Mouse (Mus musculus) liver (tissue): ENCODE measurements at regions not wholly inside any gene's neighbourhood (a gene's known extent, or its start where the extent isn't known, plus 50 kb on each side); places are given as distances from the start of the nearest gene placed in this dataset.
"Not testable (repeated sequence)": the region's sequence is repeated elsewhere in the genome, so short reads cannot be mapped to it uniquely, and the experiment has no call there.

Experiments used
- DNase-seq: peaks from one replicate; pipeline ENCODE4 v3.0.0-alpha.2; 2020; ENCODE audit warnings: mixed read lengths

DNA sequence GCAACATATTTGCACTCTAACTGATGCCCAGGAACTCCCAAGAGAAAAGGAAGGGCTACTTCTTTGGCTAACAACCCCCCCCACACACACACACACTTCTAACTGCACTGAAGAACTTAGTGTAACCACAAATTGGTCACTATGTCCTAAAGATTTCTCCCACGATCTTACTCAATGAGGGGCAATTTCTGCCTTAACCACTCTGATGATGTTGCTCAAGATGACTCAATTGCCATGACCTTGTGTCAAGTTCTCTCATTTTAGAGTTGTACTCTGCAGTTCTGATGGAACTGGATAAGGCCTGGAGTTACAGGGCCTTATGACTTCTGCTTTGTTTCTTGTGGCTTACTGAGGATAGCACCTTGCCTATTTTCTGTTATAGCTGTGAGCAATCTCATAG is 81.7 kb downstream of the Sem1 start:
- DNase-seq: no peak

DNA sequence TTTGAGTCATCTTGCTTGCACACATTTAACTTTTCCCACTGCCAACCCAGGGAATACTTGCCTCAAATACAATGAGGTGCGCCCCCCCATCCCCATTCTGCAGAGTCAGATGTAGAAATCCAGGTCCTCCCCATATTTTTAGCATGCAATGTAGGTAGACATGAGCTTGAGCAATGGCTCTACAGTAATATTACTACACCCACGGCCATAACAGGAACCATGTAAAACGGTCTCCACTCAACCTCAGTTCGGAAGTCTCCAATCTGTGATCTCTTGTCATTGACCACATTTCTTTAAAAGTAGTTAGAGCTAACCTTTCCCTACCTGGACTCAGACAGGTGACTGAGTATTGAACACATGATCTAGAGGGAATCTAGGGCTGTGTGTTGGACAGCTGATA is 82.1 kb downstream of the Sem1 start:
- no peak for DNase-seq

DNA sequence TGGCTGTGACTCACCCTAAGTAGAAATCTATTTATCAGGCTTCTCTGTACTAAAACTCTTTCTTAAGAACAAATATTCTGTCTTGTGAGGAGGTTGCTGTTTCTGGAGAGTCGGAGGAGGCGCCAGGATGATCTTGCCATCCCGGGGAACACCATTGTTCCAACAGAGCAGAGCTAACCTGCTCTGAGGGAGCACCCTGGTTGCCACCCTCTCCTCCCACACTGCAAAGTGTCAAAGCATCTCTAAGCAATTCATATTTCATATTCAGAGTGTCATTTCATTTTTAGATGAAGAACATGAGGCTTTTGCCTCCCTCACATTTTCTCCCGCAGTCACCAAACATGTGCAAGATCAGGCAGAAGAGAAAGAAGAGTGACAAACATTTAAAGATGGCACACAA is 90.3 kb downstream of the Sem1 start:
- no peak for DNase-seq

DNA sequence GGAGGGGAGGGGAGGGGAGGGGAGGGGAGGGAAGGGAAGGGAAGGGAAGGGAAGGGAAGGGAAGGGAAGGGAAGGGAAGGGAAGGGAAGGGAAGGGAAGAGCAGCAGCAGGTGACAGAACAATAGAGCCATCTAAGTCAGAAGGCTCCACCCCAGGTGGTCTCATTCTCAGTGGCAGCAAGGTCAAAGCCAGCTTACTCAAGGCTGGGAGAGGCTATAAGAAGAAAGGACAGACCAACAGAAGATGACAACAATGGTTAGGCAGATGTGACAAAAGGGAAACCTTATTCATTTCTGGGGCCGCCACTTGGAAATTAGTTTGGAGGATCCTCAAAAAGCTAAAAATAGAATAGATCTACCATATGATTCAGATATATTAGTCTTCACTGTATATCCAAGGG is 96.9 kb downstream of the Sem1 start:
- not testable (repeated sequence) for DNase-seq

DNA sequence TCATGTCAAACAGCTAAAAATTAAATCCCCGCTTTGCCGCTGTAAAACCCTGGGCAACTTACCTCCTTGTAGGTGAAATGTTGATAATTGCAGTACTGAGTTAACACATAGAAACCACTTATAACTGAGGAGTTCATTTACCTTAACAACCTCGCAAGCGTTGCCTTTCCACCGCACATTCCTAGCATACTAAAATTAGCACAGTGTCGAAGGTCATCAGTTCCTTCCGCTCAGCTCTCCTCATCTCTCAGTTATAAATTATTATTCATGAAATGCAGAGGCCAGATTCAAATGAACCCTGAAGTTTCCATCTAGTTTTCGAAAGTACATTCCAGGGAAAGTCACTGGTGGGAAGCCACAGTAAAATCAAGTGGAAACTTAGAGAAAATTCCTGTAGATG is 108.1 kb downstream of the Sem1 start:
- DNase-seq: no peak

DNA sequence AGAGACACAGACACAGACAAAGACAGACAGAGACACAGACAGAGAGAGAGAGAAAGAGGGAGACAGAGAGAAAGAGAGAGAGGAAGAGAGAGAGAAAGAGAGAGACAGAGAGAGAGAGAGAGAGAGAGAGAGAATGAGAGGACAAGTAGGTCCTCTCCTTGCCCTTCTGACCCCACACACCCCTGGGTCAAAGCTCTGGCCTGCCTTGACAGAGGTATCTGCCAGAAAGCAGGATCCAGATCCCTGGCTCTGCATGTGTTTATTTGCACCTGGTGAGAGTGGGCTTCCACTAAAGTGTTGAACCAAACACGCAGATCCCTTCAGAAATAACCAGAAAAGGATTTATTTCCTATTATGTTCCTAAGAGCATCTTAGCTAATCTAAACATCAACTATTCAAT is 110.9 kb downstream of the Sem1 start:
- DNase-seq: no peak

DNA sequence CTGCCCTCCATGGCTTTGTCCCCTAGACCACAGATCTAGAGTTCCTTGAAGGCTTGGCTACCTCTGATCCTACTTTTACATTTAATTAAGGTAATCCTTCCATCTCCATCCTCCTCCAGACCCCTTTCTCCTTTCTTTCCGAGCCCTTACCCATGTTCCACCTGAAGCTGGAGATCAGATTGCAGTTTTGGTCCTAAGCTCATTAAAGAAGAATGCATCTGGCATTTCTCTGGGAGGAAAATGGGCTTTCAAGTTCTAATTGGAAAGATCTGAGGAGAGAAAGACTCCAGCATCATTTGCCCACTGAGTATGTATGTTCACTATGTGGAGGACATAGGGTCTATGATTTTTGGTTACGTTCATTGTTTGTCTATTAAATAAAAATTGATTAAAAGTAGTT is 112.2 kb downstream of the Sem1 start:
- no peak for DNase-seq

DNA sequence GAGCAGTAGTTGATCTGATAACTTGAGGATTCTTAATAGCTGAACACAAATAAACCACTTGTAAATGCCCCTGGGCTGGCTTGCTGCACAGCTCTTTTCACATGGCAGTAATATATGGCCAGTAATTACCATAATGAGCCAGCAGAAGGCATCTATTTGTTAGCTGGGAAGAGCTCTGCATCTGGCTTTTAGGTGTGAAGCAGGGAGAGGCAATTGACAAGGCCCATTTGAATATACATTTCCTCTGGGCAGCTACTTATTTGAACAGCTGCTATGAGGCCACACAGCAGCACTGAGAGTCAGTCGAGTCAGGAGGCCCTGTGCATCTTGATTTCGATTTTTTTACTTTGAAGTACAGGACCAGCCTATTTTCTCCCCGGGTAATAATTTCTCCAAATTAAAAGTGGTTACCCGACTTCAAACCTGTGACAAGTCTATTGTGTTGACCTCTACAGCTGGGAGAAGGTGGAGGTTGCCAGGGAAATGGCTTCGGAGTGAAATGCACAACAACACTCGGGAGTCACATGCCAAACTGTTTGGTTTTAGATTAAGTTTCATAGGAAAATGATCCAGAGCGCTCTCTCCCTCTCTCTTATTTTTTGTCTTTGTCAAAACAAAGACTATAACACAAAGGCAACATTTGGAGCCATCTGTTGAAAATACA is 114.5 kb downstream of the Sem1 start:
- DNase-seq: no peak

DNA sequence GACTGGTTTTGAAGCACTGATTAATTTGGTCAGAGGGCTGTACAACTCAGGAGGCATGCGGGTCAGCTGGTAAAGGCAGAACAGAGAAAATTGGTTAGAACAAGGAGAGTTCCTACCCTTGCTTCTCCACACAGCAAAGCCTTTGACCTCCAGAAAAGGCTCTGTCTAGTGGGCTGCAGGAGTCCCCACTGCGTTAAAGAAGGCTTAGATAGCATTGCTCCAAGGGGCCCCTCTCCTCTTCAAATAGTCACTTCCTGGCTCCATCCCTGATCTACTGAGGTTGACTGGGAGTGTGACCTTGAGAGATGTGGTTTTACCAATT is 118.6 kb downstream of the Sem1 start:
- no peak for DNase-seq

DNA sequence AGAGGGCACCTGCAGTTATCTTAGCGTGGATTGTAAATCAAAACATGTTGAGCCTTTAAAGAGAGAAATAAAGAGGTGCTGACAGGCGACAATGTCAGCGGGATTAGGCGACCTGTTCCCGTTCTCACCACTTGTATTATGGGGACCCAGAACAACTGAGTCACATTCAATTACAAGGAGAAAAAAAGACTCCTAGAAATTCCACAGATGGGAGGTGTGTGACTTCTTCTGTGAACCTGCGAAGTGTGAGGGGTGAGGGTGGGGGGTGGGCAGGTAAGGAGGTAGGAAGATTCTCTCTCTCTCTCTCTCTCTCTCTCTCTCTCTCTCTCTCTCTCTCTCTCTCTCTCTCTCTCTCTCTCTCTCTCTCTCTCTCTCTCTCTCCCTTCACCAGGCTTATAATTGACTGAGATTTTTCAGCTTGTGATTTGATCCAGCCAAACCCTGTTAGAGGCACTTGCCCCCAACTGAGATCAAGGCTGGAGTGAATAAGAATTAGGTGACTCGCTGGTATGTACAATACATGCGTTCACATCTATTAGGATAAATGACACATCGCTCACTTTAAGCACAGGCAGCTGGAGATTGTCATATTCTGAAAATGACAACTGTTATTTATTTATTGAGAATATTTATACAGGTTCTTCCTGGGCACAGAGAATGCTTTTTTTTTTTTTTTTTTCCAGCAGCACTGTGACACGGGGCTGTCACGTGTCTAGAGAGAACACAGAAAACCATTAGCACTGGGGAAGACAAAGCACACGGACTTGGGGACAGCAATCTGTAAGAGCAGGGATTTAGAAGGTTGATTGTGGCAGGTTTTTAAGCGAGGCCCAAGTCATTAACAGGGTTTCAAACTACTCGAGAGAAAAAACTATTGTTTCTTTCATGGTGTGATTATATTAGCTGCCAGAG is 119.2 kb downstream of the Sem1 start:
- DNase-seq: no peak

DNA sequence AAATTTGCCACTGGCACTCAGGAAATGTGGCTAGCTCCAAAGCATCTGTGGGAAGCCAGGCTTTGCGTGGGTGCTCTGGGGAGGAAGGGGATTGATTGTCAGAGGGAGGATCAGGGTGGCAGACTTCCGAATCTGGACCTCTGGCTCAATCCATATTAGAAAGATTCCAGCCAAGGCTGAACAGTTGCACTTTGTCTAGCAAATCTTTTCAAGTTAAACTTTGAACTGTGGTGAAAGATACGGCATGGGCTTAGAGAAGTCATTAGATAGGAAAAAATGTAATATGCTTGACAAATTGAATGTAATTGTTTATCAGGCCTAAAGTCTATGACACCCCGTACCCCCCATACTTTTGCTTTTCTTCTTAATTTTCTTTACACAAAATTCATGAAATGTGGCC is 120.7 kb downstream of the Sem1 start:
- no peak for DNase-seq

DNA sequence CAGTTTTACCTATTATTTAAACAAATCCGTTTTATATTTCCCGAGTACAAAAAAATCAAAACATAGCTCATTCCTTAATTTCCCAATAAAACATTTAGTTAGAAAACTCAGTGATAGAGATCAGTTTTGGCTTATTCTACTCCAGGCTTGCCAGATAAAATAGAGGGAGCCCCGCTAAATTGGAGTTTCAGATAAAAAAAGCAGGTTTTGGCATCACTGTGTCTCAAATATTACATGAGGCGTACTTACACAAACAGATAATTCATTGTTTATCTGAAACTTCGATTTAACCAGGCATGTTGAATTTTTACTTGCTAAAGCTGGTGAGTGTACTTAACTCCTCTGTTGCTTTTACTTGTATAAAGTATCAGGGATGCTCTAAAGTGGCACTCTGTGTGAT is 121.5 kb downstream of the Sem1 start:
- no peak for DNase-seq

DNA sequence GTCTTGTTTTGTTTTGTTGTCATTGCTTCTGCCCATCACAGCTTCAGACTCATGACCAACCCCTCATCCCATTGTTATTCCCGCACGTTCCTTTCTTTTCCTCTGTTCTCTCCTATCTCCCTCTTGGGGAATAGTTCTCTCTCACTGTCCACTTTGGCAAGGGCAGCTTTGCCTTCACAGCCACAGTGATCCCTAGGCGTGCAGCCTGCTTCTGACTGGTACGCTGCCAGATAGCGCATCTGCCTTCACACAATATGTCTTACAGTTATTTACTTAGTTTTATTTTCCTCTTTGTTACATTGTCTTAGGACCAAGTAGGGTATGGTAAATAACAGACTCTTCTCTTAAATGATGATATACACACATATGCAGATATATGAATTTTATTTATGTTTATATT is 122.9 kb downstream of the Sem1 start:
- DNase-seq: no peak

DNA sequence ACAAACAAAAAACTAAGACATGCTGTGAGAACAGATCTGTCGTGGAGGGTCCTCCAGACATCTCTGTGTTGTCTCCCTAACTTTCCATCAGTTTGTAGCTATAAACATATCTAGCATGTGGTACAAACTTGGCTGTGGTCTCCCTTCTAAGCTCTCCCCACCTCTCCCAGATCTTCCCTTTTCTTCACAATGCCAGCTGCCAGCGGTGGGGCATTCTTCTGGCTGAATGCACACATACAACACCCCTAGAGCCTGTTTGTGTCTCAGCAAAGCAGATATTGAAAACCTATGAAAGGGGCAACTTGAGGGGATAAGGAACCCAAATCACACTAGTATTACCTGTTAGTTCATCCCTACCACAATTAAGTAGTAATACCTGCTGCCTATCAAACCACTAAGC is 124.1 kb downstream of the Sem1 start:
- no peak for DNase-seq

DNA sequence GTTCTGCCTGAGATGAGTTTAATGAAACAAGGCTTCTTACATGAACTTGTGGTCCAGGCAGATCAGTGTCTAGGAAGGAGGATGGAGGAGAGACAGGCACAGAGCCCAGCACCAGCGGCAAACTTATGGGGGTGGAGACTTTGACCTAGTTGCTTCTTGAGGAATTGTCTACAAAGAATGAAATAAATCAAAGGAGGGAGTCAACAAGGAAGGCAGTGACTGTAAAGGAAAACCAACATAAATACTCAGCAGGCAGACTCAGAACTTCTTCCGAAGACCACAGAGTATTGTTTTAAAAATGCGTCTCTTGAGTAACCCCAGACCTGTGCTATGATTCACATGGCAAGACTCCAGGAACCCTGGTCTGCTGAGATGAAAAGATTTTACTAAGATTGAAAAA is 143.6 kb downstream of the Sem1 start:
- DNase-seq: no peak

DNA sequence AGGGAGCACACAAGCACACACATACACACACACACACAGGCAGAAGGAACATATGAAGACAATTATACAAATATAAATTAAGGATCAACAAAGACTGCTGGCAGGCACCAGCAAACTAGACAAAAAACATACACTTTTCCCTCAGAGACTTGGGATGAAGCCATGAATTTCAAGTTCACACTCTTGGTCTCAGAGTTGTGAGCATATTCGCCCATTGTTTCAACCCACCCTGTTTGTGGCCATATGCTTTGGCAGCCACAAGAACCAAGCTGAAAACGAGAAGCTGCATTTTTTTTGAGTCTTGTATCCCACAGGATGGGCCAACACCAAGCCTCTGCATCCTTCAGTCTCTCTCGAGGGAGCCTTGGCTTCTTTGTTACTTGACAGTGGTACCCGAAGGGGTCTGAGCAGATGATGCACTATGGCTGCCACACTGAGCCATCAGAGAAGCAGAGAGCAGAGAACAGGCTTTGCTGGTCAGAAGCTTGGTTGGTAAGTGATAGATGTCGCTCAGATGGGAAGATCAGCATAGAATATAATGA is 144.1 kb downstream of the Sem1 start:
- no peak for DNase-seq

DNA sequence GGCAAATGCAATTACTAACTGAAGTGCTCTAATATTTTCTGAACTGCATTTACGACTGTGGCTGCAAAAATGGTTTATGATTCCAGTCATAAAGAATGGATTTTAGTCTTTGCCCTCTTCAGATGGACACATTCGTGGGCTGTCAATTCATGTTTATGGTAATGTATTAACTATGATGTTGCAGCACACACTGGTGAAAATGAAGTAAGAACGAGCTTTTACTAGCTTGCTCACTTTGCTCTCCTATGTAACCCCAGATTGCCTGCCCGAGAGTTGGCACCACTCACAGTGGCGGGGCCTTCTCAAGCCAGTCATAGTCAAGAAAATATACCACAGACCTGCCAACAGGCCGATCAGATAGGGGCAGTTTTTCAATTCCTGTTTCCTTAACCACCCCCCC is 145.3 kb downstream of the Sem1 start:
- DNase-seq: no peak

DNA sequence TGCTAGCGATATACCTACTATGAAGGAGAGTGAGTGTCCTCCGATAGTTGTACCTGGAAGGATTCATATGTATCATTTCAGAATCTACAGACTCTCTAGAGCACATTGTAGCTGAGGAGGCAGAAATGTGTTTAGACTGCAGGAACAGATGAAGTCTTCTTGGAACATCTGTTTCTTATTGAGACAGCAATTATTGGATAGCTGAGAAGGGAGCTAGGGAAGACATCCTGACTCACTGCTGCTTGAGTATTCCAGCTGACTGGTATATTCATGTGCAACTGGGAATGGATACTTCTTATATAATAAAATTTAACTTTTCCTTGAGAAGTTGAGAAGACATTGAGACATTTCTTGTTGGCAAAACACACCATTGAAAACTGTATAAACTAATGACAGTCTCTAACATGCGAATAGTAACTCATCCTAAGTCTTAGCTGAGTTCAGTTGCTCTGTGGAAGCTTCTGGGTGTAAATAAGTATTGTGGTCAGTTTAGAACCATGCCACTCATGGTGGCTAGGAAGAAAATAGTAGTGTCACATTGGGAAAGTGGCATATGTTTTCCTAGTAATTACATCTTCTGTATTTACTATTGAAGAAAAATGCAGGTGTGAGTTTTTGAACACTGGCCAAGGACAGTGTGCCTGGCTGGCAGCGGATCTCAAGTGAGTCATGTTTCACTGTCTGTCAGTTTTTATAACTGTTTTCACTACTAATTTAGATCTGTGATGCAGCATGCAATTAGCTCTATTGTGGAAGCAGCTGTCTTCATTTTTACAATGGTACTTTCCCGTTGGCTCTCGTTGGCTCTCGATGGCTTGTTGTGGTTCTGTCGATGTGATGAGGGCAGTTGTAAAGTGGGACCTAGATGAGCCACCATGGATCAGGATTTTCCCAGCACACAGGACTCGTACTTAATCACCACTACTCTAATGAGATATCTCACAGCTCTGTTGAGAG is 163.5 kb downstream of the Sem1 start:
- no peak for DNase-seq

DNA sequence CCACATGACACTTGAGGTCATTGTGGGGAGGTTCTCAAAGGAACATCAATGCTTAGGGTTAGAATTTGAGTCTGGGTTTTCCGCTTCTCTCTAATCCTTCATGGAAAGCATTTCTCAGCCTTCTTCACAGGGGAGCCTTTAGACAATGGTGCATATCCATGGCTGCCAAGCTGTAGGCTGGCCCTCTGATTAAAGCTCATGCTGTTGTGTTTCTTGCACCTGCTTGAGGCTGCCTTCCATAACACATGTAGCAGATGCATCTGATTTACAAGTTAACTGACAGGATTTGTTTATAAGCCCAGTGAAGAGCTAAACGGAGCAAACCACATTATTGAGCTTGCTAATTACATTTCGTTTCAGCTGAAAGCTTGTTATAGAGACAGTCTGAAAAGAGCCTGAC is 180.5 kb downstream of the Sem1 start:
- no peak for DNase-seq

DNA sequence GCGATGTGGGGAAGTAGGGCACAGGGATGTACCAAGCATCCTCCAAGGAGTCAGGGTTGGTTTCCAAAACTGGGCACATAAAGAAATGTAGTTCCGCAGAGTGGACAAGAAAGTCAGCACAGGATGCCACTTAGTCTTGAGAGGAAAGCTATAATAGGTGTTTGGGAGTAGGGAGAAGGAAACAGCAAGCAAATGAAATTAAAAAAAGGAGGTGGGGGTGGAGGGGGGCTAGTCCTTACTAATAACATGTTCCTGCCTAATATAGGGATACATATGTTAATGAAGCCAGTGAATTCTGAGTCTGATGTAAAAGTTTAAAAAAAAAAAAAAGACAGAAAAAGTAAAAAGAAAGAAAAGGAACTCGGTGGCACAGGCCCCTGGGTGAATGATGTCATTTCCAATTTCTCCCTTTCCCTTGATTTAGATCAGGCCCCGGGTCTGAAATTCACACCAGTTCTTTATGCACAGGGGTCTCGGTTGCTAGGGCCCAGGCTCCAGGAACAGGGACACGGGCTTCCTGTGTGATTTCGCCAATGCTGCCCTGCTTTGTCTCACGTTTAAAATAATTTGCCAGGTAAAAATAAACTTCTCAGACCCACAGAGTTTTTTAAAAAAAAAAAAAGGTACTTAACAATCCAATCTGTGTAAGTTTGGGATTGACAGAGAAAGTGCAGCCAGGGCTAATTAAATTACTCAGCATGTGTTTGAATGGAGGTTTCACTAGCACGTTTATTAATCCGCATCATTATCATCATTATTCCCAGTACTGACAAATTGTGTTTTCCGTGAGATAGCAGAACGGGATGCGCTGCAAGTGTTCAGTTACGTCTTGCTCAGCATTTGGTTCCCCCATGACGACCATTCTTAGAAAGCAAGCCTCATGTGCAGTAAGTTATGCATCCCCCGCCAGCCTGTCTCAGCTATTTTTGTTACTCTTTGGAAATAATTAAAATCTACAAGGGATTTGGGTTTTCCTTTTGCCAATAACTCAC is 172.8 kb upstream of the Slc25a13 start:
- DNase-seq: no peak

DNA sequence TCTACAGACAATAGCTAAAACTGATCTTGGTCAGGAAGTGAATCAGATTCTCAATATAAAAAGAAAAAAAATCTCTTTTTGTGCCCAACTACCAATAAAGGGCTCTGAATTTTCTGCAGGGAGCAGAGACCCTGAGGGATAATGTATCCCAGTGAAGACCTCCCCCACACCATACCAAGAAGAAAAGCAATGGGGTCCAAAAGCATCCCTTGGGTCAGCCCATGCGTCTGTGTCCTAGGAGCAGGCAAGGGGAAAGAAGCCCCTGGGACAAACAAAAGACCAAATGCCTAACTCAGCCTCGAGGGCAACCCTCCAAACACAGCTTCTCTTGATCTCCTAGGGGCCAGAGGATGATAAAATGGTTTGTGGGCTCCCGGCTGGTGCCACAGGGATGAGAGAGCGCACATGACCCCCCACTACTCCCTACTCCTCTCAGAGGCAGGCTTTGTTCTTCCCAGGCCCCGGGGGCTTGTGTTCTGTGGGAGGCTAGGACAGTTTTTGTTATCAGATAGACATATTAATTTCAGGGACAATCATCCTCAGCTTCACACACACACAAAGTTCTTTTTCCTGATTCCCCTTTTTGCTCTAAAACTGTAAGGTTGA is 172.0 kb upstream of the Slc25a13 start:
- DNase-seq: no peak

DNA sequence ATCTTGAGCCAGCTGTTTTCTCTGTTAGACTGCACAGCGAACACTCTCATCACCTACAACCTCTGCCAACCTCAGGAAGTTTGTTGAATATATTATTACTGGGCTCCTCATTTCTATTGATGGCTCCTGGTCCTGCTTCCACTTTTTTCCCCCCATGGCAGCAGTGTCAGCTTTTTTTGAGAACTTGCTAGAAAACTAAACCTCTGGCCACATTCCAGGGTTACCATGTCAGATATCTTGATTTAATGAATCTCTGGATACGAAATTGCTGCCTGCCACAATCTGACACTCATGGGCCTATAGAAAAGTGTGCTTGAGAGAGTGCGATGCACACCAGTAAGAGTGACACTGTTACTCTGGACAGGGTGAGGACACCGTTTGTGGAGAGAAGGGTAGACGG is 170.6 kb upstream of the Slc25a13 start:
- no peak for DNase-seq
